Mouse (Mus musculus) intestine, postnatal 0 days (tissue): Measurements from ENCODE around the gene Pcbp1. TPM values are rescaled to one million over a fixed set of nuclear protein-coding genes. Genes with fewer than 3 reads are reported as not detected.
A peak's percentile ranks its signal among the peaks of the same experiment; 100 is the strongest.
"Not testable (repeated sequence)": the region's sequence is repeated elsewhere in the genome, so short reads cannot be mapped to it uniquely, and the experiment has no call there.

Experiments used
- ATAC-seq: fragments of 200-750 bp; cut with Nextera tagmentation; 2 replicates; pipeline ENCODE4 v1.8.0; 2017; ENCODE audit warnings: mild to moderate bottlenecking, moderate TSS enrichment, moderate library complexity
- H3K27ac ChIP-seq: fragments of 300-500 bp; sonication (generic); 2 replicates; pipeline ENCODE4 v1.5.1; 2014; ENCODE audit warnings: mild to moderate bottlenecking, low read depth, low read length, moderate library complexity
- H3K27me3 ChIP-seq: fragments of 300-500 bp; sonication (generic); replicated peaks from 2 replicates; pipeline ENCODE4 v1.6.1; 2014; ENCODE audit warnings: low read length, mixed read lengths; ENCODE audit not compliant: control insufficient read depth, insufficient read depth
- H3K36me3 ChIP-seq: fragments of 300-500 bp; sonication (generic); 2 replicates; pipeline ENCODE4 v1.6.1; 2014; ENCODE audit warnings: mild to moderate bottlenecking, moderate library complexity; ENCODE audit not compliant: control insufficient read depth, insufficient read depth
- H3K4me1 ChIP-seq: fragments of 300-500 bp; sonication (generic); replicated peaks from 2 replicates; pipeline ENCODE4 v1.6.1; 2014; ENCODE audit warnings: antibody characterized with exemption, low read length, mixed read lengths; ENCODE audit not compliant: control insufficient read depth, insufficient read depth
- H3K4me2 ChIP-seq: fragments of 300-500 bp; sonication (generic); replicated peaks from 2 replicates; pipeline ENCODE4 v1.6.1; 2014; ENCODE audit warnings: low read depth, mild to moderate bottlenecking, moderate library complexity
- H3K4me3 ChIP-seq: fragments of 300-500 bp; sonication (generic); 2 replicates; pipeline ENCODE4 v1.5.1; 2014; ENCODE audit warnings: low read depth, low read length
- H3K9ac ChIP-seq: fragments of 300-500 bp; sonication (generic); 2 replicates; pipeline ENCODE4 v1.6.1; 2014; ENCODE audit warnings: mild to moderate bottlenecking, low read depth, low read length
- H3K9me3 ChIP-seq: fragments of 300-500 bp; sonication (generic); 2 replicates; pipeline ENCODE4 v1.6.1; 2016; ENCODE audit warnings: mixed run types; ENCODE audit not compliant: control insufficient read depth
- CTCF ChIP-seq: sonication (generic); IDR thresholded peaks from 2 replicates; pipeline ENCODE4 v1.5.1; 2016; ENCODE audit warnings: low read depth, mild to moderate bottlenecking, control low read depth, antibody characterized with exemption, moderate library complexity
- WGBS: fragments of 180-500 bp; shearing (Covaris S2); extraction: QIAGEN DNeasy Blood & Tissue Kit; methylation state at CpG from one replicate; pipeline ENCODE4 v1.1.7; 2014; 5-methylcytosine and 5-hydroxymethylcytosine counted together
- polyA plus RNA-seq: library from polyadenylated mRNA; unstranded; fragments of >200 nt; fragmentation: Nextera tagmentation; extraction: Ambion mirVana; gene quantifications from 2 replicates; pipeline ENCODE4 v1.2.1, GENCODE M21; 2015

Pcbp1 gene
- polyA plus RNA-seq, 1 experiment from 2014 or later = 326 TPM

GRCm38 (mm10) chr6:86557182-86557581 lies 31.1 kb upstream of the Pcbp1 start:
- not testable (repeated sequence) for ATAC-seq, H3K27ac ChIP-seq, H3K4me1 ChIP-seq, H3K27me3 ChIP-seq, H3K4me3 ChIP-seq, H3K9me3 ChIP-seq, H3K4me2 ChIP-seq, H3K9ac ChIP-seq
- 86% methylated on average over 1 of the region's 1 CpGs for WGBS
- peak; percentile 49 for TF ChIP-seq CTCF
- peaks cover 42% of the 10 kb centered on the region for H3K36me3 ChIP-seq

DNA sequence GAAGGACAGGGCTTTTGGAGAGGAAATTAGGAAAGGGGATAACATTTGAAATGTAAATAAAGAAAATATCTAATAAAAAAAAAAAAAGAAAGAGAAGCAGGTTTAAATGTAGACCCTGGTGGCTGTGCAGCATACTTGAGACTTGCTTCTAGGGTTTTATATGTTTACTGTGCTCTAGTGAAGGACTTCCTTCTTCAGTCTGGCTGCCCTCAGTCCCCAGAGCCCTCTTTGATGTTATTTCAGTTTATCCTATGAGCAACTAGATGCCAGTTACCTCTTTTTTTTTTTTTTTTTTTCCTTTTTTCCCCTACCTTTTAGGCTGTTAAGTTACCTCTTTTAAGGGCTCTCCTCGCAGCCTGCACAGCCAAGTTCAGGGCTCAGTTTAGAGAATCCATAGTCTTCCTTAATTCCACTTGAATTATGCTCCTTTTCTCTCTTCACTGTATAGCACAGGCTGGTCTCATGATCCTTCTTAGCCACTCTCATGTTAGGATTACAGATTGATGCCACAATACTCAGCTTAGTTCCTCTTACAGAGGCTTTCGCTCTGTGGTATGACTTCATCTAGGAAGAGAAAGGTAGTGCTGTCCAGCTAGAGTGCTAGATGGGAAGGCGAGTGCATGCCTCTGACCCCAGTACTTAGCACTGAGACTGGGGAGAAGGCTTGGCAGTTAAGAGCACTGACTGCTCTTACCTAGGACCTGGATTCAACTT lies 30.4 kb upstream of the Pcbp1 start:
- 98% methylated on average over 3 of the region's 3 CpGs for WGBS
- Histone ChIP-seq H3K36me3 (peaks cover 38% of the 10 kb centered on the region), H3K4me2 (no peak overlapping the region), H3K4me3 (no peak overlapping the region), H3K9me3 (no peaks in the 10 kb centered on the region), H3K27ac (no peak overlapping the region), H3K4me1 (no peaks in the 10 kb centered on the region), H3K9ac (no peak overlapping the region), H3K27me3 (no peaks in the 10 kb centered on the region)
- TF ChIP-seq CTCF = no peak
- ATAC-seq = no peak

DNA sequence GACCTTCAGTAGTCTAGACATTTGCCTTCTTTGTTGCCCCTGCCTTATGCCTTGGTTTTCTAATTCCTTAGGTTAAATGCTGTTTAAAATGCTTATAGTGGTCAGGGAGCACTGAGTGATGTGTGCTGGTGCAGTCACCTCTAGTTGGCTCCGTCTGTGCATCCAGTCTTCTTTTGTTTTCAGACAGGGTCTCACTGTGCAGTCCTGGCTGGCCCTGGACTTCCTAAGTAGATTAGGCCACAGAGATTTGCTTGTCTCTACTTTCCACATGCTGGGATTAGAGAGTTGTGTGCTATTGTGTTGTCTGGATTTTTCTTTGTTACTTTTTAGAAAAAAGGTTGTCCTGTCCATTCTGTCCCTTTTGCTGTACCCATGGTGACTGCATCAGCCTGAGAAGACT lies 24.5 kb upstream of the Pcbp1 start:
- no peak overlapping the region for H3K4me3 ChIP-seq
- H3K4me2 ChIP-seq = no peak overlapping the region
- no peak overlapping the region for H3K27ac ChIP-seq
- peaks cover 15% of the 10 kb centered on the region for H3K36me3 ChIP-seq
- no peaks in the 10 kb centered on the region for H3K4me1 ChIP-seq
- H3K9me3 ChIP-seq = no peaks in the 10 kb centered on the region
- no peak for ATAC-seq
- no peak for TF ChIP-seq CTCF
- WGBS = 88% methylated on average over 1 of the region's 1 CpGs
- no peaks in the 10 kb centered on the region for H3K27me3 ChIP-seq
- no peak overlapping the region for H3K9ac ChIP-seq

DNA sequence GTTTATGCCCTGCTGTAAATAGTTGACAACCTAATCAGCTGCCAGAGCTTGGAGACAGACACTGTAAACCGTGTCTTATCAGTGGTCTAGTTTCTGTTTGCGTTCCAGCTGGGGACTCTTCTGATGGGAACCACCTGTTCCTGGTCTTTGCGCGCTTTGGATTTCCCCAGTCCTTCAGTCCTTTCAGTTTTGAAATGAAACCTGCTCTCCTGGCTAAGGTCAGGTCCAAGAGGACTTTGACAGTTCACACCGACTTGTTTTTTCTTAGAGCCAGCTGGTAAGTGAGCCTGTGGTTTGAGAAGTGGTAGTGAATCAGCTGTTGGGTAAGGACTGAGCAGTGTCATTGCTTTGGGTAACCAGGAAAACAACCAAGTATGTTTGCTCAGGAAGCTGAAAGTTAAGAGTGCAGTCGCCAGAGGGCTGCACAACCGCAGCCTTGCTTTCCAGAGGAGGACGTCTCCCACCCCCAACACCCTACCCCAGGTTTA lies 21.8 kb upstream of the Pcbp1 start:
- WGBS = 26% methylated on average over 8 of the region's 8 CpGs
- H3K27ac ChIP-seq = peak overlapping the region; percentile 88
- H3K27me3 ChIP-seq = no peaks in the 10 kb centered on the region
- TF ChIP-seq CTCF = peak; percentile 59
- peaks cover 19% of the 10 kb centered on the region for H3K36me3 ChIP-seq
- no peak overlapping the region for H3K4me3 ChIP-seq
- ATAC-seq = peak; percentile 93
- no peak overlapping the region for H3K9ac ChIP-seq
- H3K4me2 ChIP-seq = peak overlapping the region; percentile 40
- no peaks in the 10 kb centered on the region for H3K4me1 ChIP-seq
- H3K9me3 ChIP-seq = no peaks in the 10 kb centered on the region

DNA sequence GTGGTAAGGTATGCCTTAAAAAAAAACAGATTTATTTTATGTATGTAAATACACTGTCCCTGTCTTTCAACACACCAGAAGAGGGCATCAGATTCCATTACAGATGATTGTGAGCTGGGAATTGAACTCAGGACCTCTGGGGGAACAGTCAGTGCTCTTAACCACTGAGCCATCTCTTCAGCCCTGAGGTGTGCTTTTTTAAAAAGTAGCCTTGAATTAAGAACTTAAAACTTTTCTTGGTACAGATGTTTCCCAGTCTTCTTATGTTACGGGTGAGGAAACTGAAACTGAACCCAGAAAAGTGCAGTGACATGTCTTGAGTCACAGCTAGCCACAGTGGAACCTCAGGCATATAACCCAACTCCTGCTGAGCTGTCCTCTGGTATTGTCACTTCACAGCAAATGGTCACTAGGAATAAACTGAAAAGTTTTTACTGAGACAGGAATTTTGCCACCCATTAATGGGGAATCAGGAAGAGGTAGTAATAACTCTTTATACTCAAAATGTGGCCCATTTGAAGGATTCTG lies 21.2 kb upstream of the Pcbp1 start:
- Histone ChIP-seq H3K27me3 (no peaks in the 10 kb centered on the region), H3K4me2 (peak overlapping the region; percentile 21; the same call in 1 of the 2 replicates), H3K9me3 (no peaks in the 10 kb centered on the region), H3K4me3 (no peak overlapping the region), H3K27ac (peak overlapping the region; percentile 88), H3K9ac (no peak overlapping the region), H3K4me1 (no peaks in the 10 kb centered on the region), H3K36me3 (peaks cover 15% of the 10 kb centered on the region)
- ATAC-seq = no peak
- WGBS = 50% methylated on average over 1 of the region's 1 CpGs
- TF ChIP-seq CTCF = peak; percentile 21; the same call in 1 of the 2 replicates

- WGBS = 57% methylated on average over 4 of the region's 4 CpGs
- Histone ChIP-seq H3K9me3 (no peaks in the 10 kb centered on the region), H3K9ac (no peak overlapping the region), H3K27ac (no peak overlapping the region), H3K4me1 (no peaks in the 10 kb centered on the region), H3K36me3 (peaks cover 14% of the 10 kb centered on the region), H3K4me2 (no peak overlapping the region), H3K27me3 (no peaks in the 10 kb centered on the region), H3K4me3 (no peak overlapping the region)
- ATAC-seq = no peak
- TF ChIP-seq CTCF = peak; percentile 96
Observed at GRCm38 (mm10) chr6:86545236-86545635, 19.1 kb upstream of the Pcbp1 start.
